Mouse (Mus musculus): ENCODE data around the gene Gpr132.
A peak's percentile ranks its signal among the peaks of the same experiment; 100 is the strongest.
"Not testable (repeated sequence)": the region's sequence is repeated elsewhere in the genome, so short reads cannot be mapped to it uniquely, and the experiment has no call there.

Gpr132 gene

GRCm38 (mm10) chr12:112853050-112853729, 14.8 kb downstream of the Gpr132 start:
- DNase-seq (ENCODE audit: low spot score in 2 of 2), result no peak

GRCm38 (mm10) chr12:112851116-112851515, 16.9 kb downstream of the Gpr132 start:
- DNase-seq (ENCODE audit: low spot score in 2 of 2), result no peak

GRCm38 (mm10) chr12:112850344-112850743, 17.7 kb downstream of the Gpr132 start:
- DNase-seq (ENCODE audit: low spot score in 2 of 2), result no peak

GRCm38 (mm10) chr12:112849235-112850022, 18.6 kb downstream of the Gpr132 start:
- no peak for DNase-seq (ENCODE audit: low spot score in 2 of 2)

- no peak for DNase-seq (ENCODE audit: low spot score in 2 of 2)
Observed at GRCm38 (mm10) chr12:112847880-112848279, 20.1 kb downstream of the Gpr132 start.

GRCm38 (mm10) chr12:112843803-112844202, 24.2 kb downstream of the Gpr132 start:
- DNase-seq (ENCODE audit: low spot score in 2 of 2), result peak; percentile 60 to 78

GRCm38 (mm10) chr12:112842128-112842527, 25.9 kb downstream of the Gpr132 start:
- DNase-seq (ENCODE audit: low spot score in 2 of 2), result not testable (repeated sequence)

- not testable (repeated sequence) for DNase-seq (ENCODE audit: low spot score in 2 of 2)
Observed at GRCm38 (mm10) chr12:112841338-112841892, 26.6 kb downstream of the Gpr132 start.

- DNase-seq (ENCODE audit: low spot score in 2 of 2), result no peak
Observed at GRCm38 (mm10) chr12:112840209-112841086, 27.6 kb downstream of the Gpr132 start.

GRCm38 (mm10) chr12:112835046-112835445, 33.0 kb downstream of the Gpr132 start:
- no peak for DNase-seq (ENCODE audit: low spot score in 2 of 2)

- DNase-seq (ENCODE audit: low spot score in 2 of 2), result no peak
Observed at GRCm38 (mm10) chr12:112833527-112833926, 34.5 kb downstream of the Gpr132 start.

GRCm38 (mm10) chr12:112832411-112832810, 35.6 kb downstream of the Gpr132 start:
- no peak for DNase-seq (ENCODE audit: low spot score in 2 of 2)

GRCm38 (mm10) chr12:112830570-112830969, 37.5 kb downstream of the Gpr132 start:
- no peak for DNase-seq (ENCODE audit: low spot score in 2 of 2)

GRCm38 (mm10) chr12:112830141-112830540, 37.9 kb downstream of the Gpr132 start:
- no peak for DNase-seq (ENCODE audit: low spot score in 2 of 2)

- DNase-seq (ENCODE audit: low spot score in 2 of 2), result peak; percentile 94 to 97
Observed at GRCm38 (mm10) chr12:112829244-112829864, 38.7 kb downstream of the Gpr132 start, which contains the start of gene Cdca4. TSS of gene Cdca4 (minus strand) at chr12:112829423.

- no peak for DNase-seq (ENCODE audit: low spot score in 2 of 2)
Observed at GRCm38 (mm10) chr12:112828501-112829243, 39.4 kb downstream of the Gpr132 start.

- no peak for DNase-seq (ENCODE audit: low spot score in 2 of 2)
Observed at GRCm38 (mm10) chr12:112825901-112826300, 42.1 kb downstream of the Gpr132 start.

- no peak for DNase-seq (ENCODE audit: low spot score in 2 of 2)
Observed at GRCm38 (mm10) chr12:112823221-112823620, 44.8 kb downstream of the Gpr132 start.

GRCm38 (mm10) chr12:112822676-112823075, 45.4 kb downstream of the Gpr132 start:
- no peak for DNase-seq (ENCODE audit: low spot score in 2 of 2)

GRCm38 (mm10) chr12:112821974-112822373, 46.1 kb downstream of the Gpr132 start:
- DNase-seq (ENCODE audit: low spot score in 2 of 2), result no peak
